Mouse (Mus musculus): ENCODE results near the gene Idnk.
"Not testable (repeated sequence)": the region's sequence is repeated elsewhere in the genome, so short reads cannot be mapped to it uniquely, and the experiment has no call there.

Gene Idnk

GRCm38 (mm10) chr13:58146603-58147002 is 10.8 kb upstream of the Idnk start:
- DNase-seq (ENCODE audit: low spot score in 2 of 2) = not testable (repeated sequence)

- DNase-seq (ENCODE audit: low spot score in 2 of 2) = no peak
Observed at GRCm38 (mm10) chr13:58147760-58148159, 9.7 kb upstream of the Idnk start.

- DNase-seq (ENCODE audit: low spot score in 2 of 2) = no peak
Observed at GRCm38 (mm10) chr13:58148256-58148831, 9.1 kb upstream of the Idnk start.

- DNase-seq (ENCODE audit: low spot score in 2 of 2) = no peak
Observed at GRCm38 (mm10) chr13:58149033-58149558, 8.4 kb upstream of the Idnk start.

- no peak for DNase-seq (ENCODE audit: low spot score in 2 of 2)
Observed at GRCm38 (mm10) chr13:58149629-58150028, 7.8 kb upstream of the Idnk start.

GRCm38 (mm10) chr13:58150442-58150841 is 7.0 kb upstream of the Idnk start:
- no peak for DNase-seq (ENCODE audit: low spot score in 2 of 2)

- no peak for DNase-seq (ENCODE audit: low spot score in 2 of 2)
Observed at GRCm38 (mm10) chr13:58156031-58156430, 1.4 kb upstream of the Idnk start.

GRCm38 (mm10) chr13:58157036-58157435 is 413 bp upstream of the Idnk start:
- no peak for DNase-seq (ENCODE audit: low spot score in 2 of 2)

- DNase-seq (ENCODE audit: low spot score in 2 of 2) = peak; percentile 80 to 85
Observed at GRCm38 (mm10) chr13:58158099-58158912, 857 bp downstream of the Idnk start.

- no peak for DNase-seq (ENCODE audit: low spot score in 2 of 2)
Observed at GRCm38 (mm10) chr13:58160761-58161160, 3.3 kb downstream of the Idnk start.

GRCm38 (mm10) chr13:58163343-58163742 is 5.9 kb downstream of the Idnk start:
- no peak for DNase-seq (ENCODE audit: low spot score in 2 of 2)

- DNase-seq (ENCODE audit: low spot score in 2 of 2) = no peak
Observed at GRCm38 (mm10) chr13:58168119-58168518, 10.7 kb downstream of the Idnk start.

GRCm38 (mm10) chr13:58176105-58176504 is 18.7 kb downstream of the Idnk start:
- DNase-seq (ENCODE audit: low spot score in 2 of 2) = no peak

GRCm38 (mm10) chr13:58177511-58178208 is 20.2 kb downstream of the Idnk start:
- peak; percentile 100 for DNase-seq (ENCODE audit: low spot score in 2 of 2)

GRCm38 (mm10) chr13:58181607-58182551 is 24.4 kb downstream of the Idnk start:
- DNase-seq (ENCODE audit: low spot score in 2 of 2) = no peak

- no peak for DNase-seq (ENCODE audit: low spot score in 2 of 2)
Observed at GRCm38 (mm10) chr13:58184111-58184510, 26.7 kb downstream of the Idnk start.

GRCm38 (mm10) chr13:58186281-58186680 is 28.8 kb downstream of the Idnk start:
- DNase-seq (ENCODE audit: low spot score in 2 of 2) = no peak

GRCm38 (mm10) chr13:58187751-58188150 is 30.3 kb downstream of the Idnk start:
- DNase-seq (ENCODE audit: low spot score in 2 of 2) = no peak

GRCm38 (mm10) chr13:58188412-58188811 is 31.0 kb downstream of the Idnk start:
- peak; percentile 69 for DNase-seq (ENCODE audit: low spot score in 2 of 2)

- DNase-seq (ENCODE audit: low spot score in 2 of 2) = no peak
Observed at GRCm38 (mm10) chr13:58189473-58189872, 32.0 kb downstream of the Idnk start.

- DNase-seq (ENCODE audit: low spot score in 2 of 2) = no peak
Observed at GRCm38 (mm10) chr13:58191516-58191915, 34.1 kb downstream of the Idnk start.

Data from frontal cortex, postnatal 10 days (tissue).